Mouse (Mus musculus) heart, embryonic 14.5 days (tissue): Measurements from ENCODE around the gene Chic2. TPM values are rescaled to one million over a fixed set of nuclear protein-coding genes. Genes with fewer than 3 reads are reported as not detected.

Source experiments
- ATAC-seq: fragments of 200-750 bp; cut with Nextera tagmentation; 2 replicates; pipeline ENCODE4 v1.8.0; 2017; ENCODE audit warnings: low read depth, moderate TSS enrichment; ENCODE audit not compliant: insufficient number of reproducible peaks, insufficient read depth, low FRiP score
- H3K27ac ChIP-seq, 2 experiments: fragments of 200-500 bp in 1 of 2; fragments of 300-500 bp in 1 of 2; sonication (generic) in 1 of 2; replicated peaks in 1 of 2; 2 replicates each; pipeline ENCODE4 v1.5.1; 2012 to 2014; ENCODE audit warnings: low read depth in 2 of 2, low read length in 2 of 2, control low read depth in 1 of 2, mild to moderate bottlenecking in 1 of 2, mixed read lengths in 1 of 2; ENCODE audit not compliant: control insufficient read depth in 1 of 2, insufficient read depth in 1 of 2
- H3K27me3 ChIP-seq: fragments of 300-500 bp; sonication (generic); 2 replicates; pipeline ENCODE4 v1.6.1; 2014; ENCODE audit warnings: mild to moderate bottlenecking, low read length, control low read depth; ENCODE audit not compliant: control insufficient read depth, insufficient read depth
- H3K36me3 ChIP-seq: fragments of 300-500 bp; sonication (generic); 2 replicates; pipeline ENCODE4 v1.6.1; 2014; ENCODE audit warnings: mild to moderate bottlenecking, control low read depth, low read length, mixed read lengths; ENCODE audit not compliant: control insufficient read depth, insufficient read depth
- H3K4me1 ChIP-seq, 2 experiments: fragments of 200-500 bp in 1 of 2; fragments of 300-500 bp in 1 of 2; sonication (generic) in 1 of 2; 2 replicates each; pipeline ENCODE4 v1.6.1; 2012 to 2014; ENCODE audit warnings: low read length in 2 of 2, control low read depth in 1 of 2, mixed read lengths in 1 of 2; ENCODE audit not compliant: control insufficient read depth in 2 of 2, insufficient read depth in 2 of 2
- H3K4me2 ChIP-seq: fragments of 300-500 bp; sonication (generic); 2 replicates; pipeline ENCODE4 v1.6.1; 2014; ENCODE audit warnings: mild to moderate bottlenecking, low read length
- H3K4me3 ChIP-seq, 2 experiments: fragments of 200-500 bp in 1 of 2; fragments of 300-500 bp in 1 of 2; sonication (generic) in 1 of 2; 2 replicates each; pipeline ENCODE4 v1.5.1; 2012 to 2014; ENCODE audit warnings: low read length in 2 of 2, mild to moderate bottlenecking in 2 of 2, control low read depth in 1 of 2, low read depth in 1 of 2, moderate library complexity in 1 of 2; ENCODE audit not compliant: control insufficient read depth in 1 of 2, insufficient read depth in 1 of 2
- H3K9ac ChIP-seq: fragments of 300-500 bp; sonication (generic); 2 replicates; pipeline ENCODE4 v1.6.1; 2014; ENCODE audit warnings: mild to moderate bottlenecking, low read length
- H3K9me3 ChIP-seq: fragments of 300-500 bp; sonication (generic); 2 replicates; pipeline ENCODE4 v1.6.1; 2016; ENCODE audit warnings: low read length, control low read depth; ENCODE audit not compliant: control insufficient read depth
- WGBS: fragments of 180-500 bp; shearing (Covaris S2); extraction: QIAGEN DNeasy Blood & Tissue Kit; methylation state at CpG from one replicate; pipeline ENCODE4 v1.1.7; 2014; 5-methylcytosine and 5-hydroxymethylcytosine counted together
- polyA plus RNA-seq: library from polyadenylated mRNA; unstranded; fragments of >200 nt; fragmentation: Nextera tagmentation; extraction: Ambion mirVana; gene quantifications from 2 replicates; pipeline ENCODE4 v1.2.1, GENCODE M21; 2014

Gene Chic2
- polyA plus RNA-seq, 1 experiment from 2014 or later: 40.0 TPM

GRCm38 (mm10) chr5:75039307-75039706 is 5.3 kb downstream of the Chic2 start:
- 85% methylated on average over 1 of the region's 1 CpGs for WGBS
- no peaks in the 10 kb centered on the region for H3K27me3 ChIP-seq
- H3K27ac ChIP-seq: no peak overlapping the region
- H3K9ac ChIP-seq: no peak overlapping the region
- ATAC-seq: no peak
- no peak overlapping the region for H3K4me2 ChIP-seq
- H3K36me3 ChIP-seq: 0 out of 2 replicates have a peak, but pooled peaks cover 2% of the 10 kb centered on the region
- H3K4me3 ChIP-seq: no peak overlapping the region
- H3K9me3 ChIP-seq: no peaks in the 10 kb centered on the region
- H3K4me1 ChIP-seq: peaks cover 2 to 12% of the 10 kb centered on the region in 2 experiments; a peak in 3 of 4 replicates

DNA sequence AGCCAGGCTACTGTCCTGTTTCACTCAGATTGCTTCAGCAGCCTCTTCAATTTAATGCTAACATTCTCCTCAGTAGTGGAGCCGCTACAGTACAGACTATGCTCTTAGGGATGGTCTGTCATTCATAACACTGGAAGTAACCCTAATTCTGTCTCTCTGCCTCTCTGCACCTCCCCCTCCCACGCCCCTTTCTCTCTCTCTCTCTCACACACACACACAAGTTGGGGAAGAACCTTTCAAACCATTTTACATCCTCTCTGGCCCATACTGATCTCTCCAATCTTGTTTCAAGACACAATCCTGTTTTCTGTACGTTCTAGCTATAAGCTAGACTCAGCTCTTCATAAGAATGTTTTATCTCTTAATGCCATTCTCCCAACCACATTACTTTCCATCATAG is 9.1 kb downstream of the Chic2 start:
- Histone ChIP-seq H3K9me3 (no peaks in the 10 kb centered on the region), H3K4me3 (no peak overlapping the region), H3K4me2 (no peak overlapping the region), H3K4me1 (peaks cover 0 to 7% of the 10 kb centered on the region in 2 experiments; a peak in 1 of 4 replicates), H3K27ac (no peak overlapping the region), H3K36me3 (0 out of 2 replicates have a peak, but pooled peaks cover 2% of the 10 kb centered on the region), H3K9ac (no peak overlapping the region), H3K27me3 (no peaks in the 10 kb centered on the region)
- 88% methylated on average over 3 of the region's 3 CpGs for WGBS
- no peak for ATAC-seq

DNA sequence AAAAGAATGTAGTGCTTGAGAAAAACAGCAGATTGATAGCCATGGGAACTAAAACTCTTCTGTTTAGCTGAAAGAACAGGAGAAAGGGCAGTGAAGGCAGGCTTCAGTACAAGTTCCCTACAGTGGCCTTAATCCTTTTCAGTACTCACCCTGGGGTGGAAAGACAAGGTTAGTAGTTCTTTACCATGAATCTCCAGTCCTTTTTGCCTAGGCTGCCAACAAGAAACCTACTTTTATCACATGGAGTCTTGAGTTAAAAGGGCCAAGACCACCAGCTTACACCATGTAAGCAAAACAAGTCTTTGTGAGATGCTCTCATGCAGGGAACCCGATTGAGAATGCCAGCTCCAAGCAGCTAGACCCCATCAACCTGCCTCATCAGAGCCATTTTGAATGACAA is 29.8 kb downstream of the Chic2 start:
- H3K4me2 ChIP-seq: no peak overlapping the region
- H3K27me3 ChIP-seq: no peaks in the 10 kb centered on the region
- ATAC-seq: no peak
- H3K4me3 ChIP-seq: no peak overlapping the region
- H3K9me3 ChIP-seq: no peaks in the 10 kb centered on the region
- H3K27ac ChIP-seq: no peak overlapping the region
- peaks cover 0 to 3% of the 10 kb centered on the region in 2 experiments; a peak in 1 of 4 replicates for H3K4me1 ChIP-seq
- peaks cover 9% of the 10 kb centered on the region for H3K36me3 ChIP-seq
- H3K9ac ChIP-seq: no peak overlapping the region
- WGBS: 90% methylated on average over 1 of the region's 1 CpGs

DNA sequence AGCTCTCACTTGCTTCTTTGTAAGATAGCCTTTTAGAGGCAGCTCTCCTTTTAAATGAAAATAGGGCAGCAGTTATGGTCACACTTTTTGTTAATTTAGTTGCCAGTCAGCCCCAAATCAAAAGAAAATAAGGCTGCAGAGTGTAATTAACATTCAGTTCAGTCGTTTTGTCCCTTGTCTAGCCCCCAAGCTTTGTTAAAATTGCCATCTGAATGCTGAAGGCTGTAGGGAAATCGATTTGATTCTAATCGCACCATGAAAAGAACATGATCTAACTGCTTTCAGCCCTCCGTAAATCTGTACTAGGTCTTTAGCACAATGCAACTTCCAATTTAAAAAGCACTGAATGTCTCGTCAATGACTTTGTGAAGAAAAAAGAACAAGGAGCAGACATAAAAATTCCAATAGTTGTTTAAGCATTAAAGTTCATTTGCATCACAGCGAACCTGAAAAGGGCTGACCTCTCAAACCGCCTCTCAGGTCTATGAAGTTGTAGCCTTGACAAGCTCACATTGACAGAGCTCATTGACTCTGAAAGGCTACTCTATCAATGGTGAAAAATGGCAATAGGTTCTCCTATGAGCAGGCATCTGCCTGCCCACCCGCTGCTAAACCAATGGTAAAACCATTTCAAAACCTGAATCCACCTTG is 31.7 kb downstream of the Chic2 start:
- Histone ChIP-seq H3K9me3 (no peaks in the 10 kb centered on the region), H3K4me3 (no peak overlapping the region), H3K4me1 (peaks cover 0 to 3% of the 10 kb centered on the region in 2 experiments; a peak in 1 of 4 replicates), H3K9ac (no peak overlapping the region), H3K27me3 (no peaks in the 10 kb centered on the region), H3K27ac (no peak overlapping the region), H3K4me2 (no peak overlapping the region), H3K36me3 (peaks cover 12% of the 10 kb centered on the region)
- ATAC-seq: no peak
- 82% methylated on average over 8 of the region's 8 CpGs for WGBS

DNA sequence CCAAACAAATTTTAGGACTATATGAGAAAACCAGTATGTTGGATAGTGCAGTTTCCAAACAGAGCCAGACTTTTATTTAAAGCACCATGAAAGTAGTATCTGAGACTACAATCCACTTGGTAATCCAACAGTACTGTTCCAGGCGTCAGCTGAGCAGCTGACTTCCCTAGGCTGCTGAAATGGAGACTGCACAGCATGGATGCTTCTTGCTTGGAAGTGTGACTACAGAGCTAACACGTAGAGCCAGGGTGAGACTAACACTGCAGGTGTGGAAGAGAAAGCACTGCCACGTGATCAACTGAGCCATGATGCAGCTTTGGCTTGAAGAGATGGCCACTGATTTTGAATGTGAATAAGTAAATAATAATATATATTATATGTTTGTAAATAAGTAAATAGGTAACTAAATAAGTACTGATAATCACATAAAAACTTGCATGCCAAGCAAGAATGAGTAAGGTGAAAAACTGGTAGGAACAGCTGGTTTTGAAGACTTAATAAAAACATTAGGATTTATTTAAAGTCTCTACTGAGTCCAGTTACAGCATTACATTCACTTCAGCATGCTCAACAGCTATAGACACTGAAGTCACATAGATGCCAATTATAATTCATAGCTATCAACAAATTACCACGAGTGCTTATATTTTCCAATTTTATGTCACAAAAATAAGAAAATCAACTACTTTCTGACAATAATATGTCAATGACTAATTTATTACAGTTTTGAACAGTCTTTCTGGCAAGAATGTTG is 32.4 kb downstream of the Chic2 start:
- peaks cover 18% of the 10 kb centered on the region for H3K36me3 ChIP-seq
- H3K27me3 ChIP-seq: no peaks in the 10 kb centered on the region
- peaks cover 0 to 3% of the 10 kb centered on the region in 2 experiments; a peak in 1 of 4 replicates for H3K4me1 ChIP-seq
- H3K4me2 ChIP-seq: no peak overlapping the region
- H3K27ac ChIP-seq: no peak overlapping the region
- H3K4me3 ChIP-seq: no peak overlapping the region
- WGBS: 67% methylated on average over 4 of the region's 4 CpGs
- no peaks in the 10 kb centered on the region for H3K9me3 ChIP-seq
- H3K9ac ChIP-seq: no peak overlapping the region
- ATAC-seq: no peak

GRCm38 (mm10) chr5:75004755-75005154 is 39.8 kb downstream of the Chic2 start:
- Histone ChIP-seq H3K36me3 (peaks cover 45% of the 10 kb centered on the region), H3K27ac (no peak overlapping the region), H3K27me3 (no peaks in the 10 kb centered on the region), H3K4me3 (no peak overlapping the region), H3K9ac (no peak overlapping the region), H3K9me3 (no peaks in the 10 kb centered on the region), H3K4me1 (peaks cover 2 to 6% of the 10 kb centered on the region in 2 experiments; a peak in 2 of 4 replicates), H3K4me2 (no peak overlapping the region)
- no peak for ATAC-seq
- 59% methylated on average over 3 of the region's 3 CpGs for WGBS

DNA sequence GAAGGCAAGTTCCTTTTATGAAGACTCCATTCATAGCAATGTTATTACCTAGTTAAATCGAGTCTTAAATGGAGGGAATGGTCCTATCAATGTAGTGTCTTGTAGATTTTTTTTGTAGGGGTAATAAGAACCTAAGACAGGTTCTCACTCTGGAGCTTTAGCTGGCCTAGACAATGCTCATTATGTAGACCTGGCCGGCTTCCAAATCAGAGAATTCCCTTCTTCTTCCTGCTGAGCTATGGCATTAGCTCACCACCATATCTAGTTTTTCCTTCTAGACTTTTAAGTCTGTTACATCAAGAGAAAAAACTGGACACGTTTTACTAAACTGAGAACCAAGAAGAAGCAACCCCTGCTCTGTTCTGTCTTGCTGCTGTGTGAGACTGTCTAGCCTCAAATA is 42.5 kb downstream of the Chic2 start:
- Histone ChIP-seq H3K4me3 (no peak overlapping the region), H3K36me3 (peaks cover 46% of the 10 kb centered on the region), H3K4me2 (no peak overlapping the region), H3K9ac (no peak overlapping the region), H3K9me3 (no peaks in the 10 kb centered on the region), H3K27me3 (no peaks in the 10 kb centered on the region), H3K27ac (no peak overlapping the region), H3K4me1 (peaks cover 2 to 6% of the 10 kb centered on the region in 2 experiments; a peak in 2 of 4 replicates)
- no peak for ATAC-seq
- WGBS: 72% methylated on average over 3 of the region's 3 CpGs
